Comparison of ENCODE assay signal across 8 mouse cellular contexts in genomic region chr17:63430395-63431075, GRCm38 (mm10).
DNase-seq lines count a peak whose midpoint lies in the region; ATAC-seq and TF ChIP-seq lines count a peak whose summit lies in the region.

No protein-coding gene starts in this region.

- H3K9ac ChIP-seq in kidney, embryonic 15.5 days, result no peak overlapping the region
- no peak overlapping the region for H3K9ac ChIP-seq in limb, embryonic 15.5 days
- H3K9ac ChIP-seq in neural tube, embryonic 12.5 days, result no peak overlapping the region

- 52% methylated on average over 17 of the region's 17 CpGs for WGBS in kidney, embryonic 15.5 days
- WGBS in kidney, adult 2 months, result 60% methylated on average over 17 of the region's 17 CpGs
- WGBS in limb, embryonic 15.5 days, result 57% methylated on average over 17 of the region's 17 CpGs
- 68% methylated on average over 17 of the region's 17 CpGs for WGBS in neural tube, embryonic 12.5 days

- DNase-seq in kidney, adult 2 months, result no peak
- no peak for DNase-seq in left cerebral cortex, postnatal 4 days
- no peak for DNase-seq in layer of hippocampus, postnatal 36 days
- no peak for DNase-seq in layer of hippocampus, adult 11-12 months (ENCODE audit: low spot score)

- intact Hi-C loops in left cerebral cortex, postnatal 4 days (cut with DNase I), result no loop called here

- H3K36me3 ChIP-seq in kidney, embryonic 15.5 days, result no peaks in the 10 kb centered on the region
- no peaks in the 10 kb centered on the region for H3K36me3 ChIP-seq in kidney, adult 2 months (ENCODE audit: control insufficient read depth, insufficient read depth, low read length)
- H3K36me3 ChIP-seq in limb, embryonic 15.5 days, result no peaks in the 10 kb centered on the region
- no peaks in the 10 kb centered on the region for H3K36me3 ChIP-seq in neural tube, embryonic 12.5 days

- H3K27ac ChIP-seq in kidney, embryonic 15.5 days, result no peak overlapping the region
- H3K27ac ChIP-seq in kidney, adult 2 months (ENCODE audit: insufficient read depth, low read depth, low read length), result no peak overlapping the region
- no peak overlapping the region for H3K27ac ChIP-seq in limb, embryonic 15.5 days
- H3K27ac ChIP-seq in neural tube, embryonic 12.5 days, result no peak overlapping the region

- H3K4me3 ChIP-seq in kidney, embryonic 15.5 days (replicated peaks), result peak overlapping the region; percentile 24
- no peak overlapping the region for H3K4me3 ChIP-seq in kidney, adult 2 months (ENCODE audit: insufficient read depth, low read depth, low read length)
- no peak overlapping the region for H3K4me3 ChIP-seq in limb, embryonic 15.5 days
- H3K4me3 ChIP-seq in neural tube, embryonic 12.5 days, result 0 out of 2 replicates have a peak overlapping the region, but pooled peaks have one; percentile 5

- H3K9me3 ChIP-seq in kidney, embryonic 15.5 days (replicated peaks), result no peaks in the 10 kb centered on the region
- H3K9me3 ChIP-seq in limb, embryonic 15.5 days, result no peaks in the 10 kb centered on the region
- no peaks in the 10 kb centered on the region for H3K9me3 ChIP-seq in neural tube, embryonic 12.5 days

- no peaks in the 10 kb centered on the region for H3K27me3 ChIP-seq in kidney, embryonic 15.5 days
- H3K27me3 ChIP-seq in kidney, adult 2 months (replicated peaks; ENCODE audit: control insufficient read depth, insufficient read depth, low read length), result no peaks in the 10 kb centered on the region
- no peaks in the 10 kb centered on the region for H3K27me3 ChIP-seq in limb, embryonic 15.5 days
- H3K27me3 ChIP-seq in neural tube, embryonic 12.5 days (replicated peaks), result no peaks in the 10 kb centered on the region

- 0 out of 2 replicates have a peak, but pooled peaks have one; percentile 22 for ATAC-seq in kidney, embryonic 15.5 days (replicated peaks; ENCODE audit: low FRiP score)
- 0 out of 2 replicates have a peak, but pooled peaks have one; percentile 25 for ATAC-seq in erythroid progenitor cell, adult 5-6 weeks (replicated peaks; ENCODE audit: low FRiP score, poor library complexity, severe bottlenecking)
- no peak for ATAC-seq in limb, embryonic 15.5 days (ENCODE audit: insufficient number of reproducible peaks, low FRiP score, low TSS enrichment, low read depth)
- no peak for ATAC-seq in neural tube, embryonic 12.5 days (ENCODE audit: low FRiP score, low read depth)

- TF ChIP-seq CTCF in kidney, adult 2 months (conservative IDR thresholded peaks at IDR 0.05; ENCODE audit: insufficient read depth, insufficient read length, low read depth, low read length), result no peak

- no peak for TF ChIP-seq POLR2A in kidney, adult 2 months (IDR thresholded peaks at IDR 0.05; ENCODE audit: low read depth, low read length)

- peak overlapping the region; percentile 48 for H3K4me2 ChIP-seq in kidney, embryonic 15.5 days
- H3K4me2 ChIP-seq in limb, embryonic 15.5 days, result peak overlapping the region; percentile 12; the same call in 1 of the 2 replicates
- peak overlapping the region; percentile 27 for H3K4me2 ChIP-seq in neural tube, embryonic 12.5 days (replicated peaks)

- H3K4me1 ChIP-seq in kidney, embryonic 15.5 days, result peaks cover 9% of the 10 kb centered on the region; the same call in 1 of the 2 replicates
- H3K4me1 ChIP-seq in kidney, adult 2 months (ENCODE audit: control insufficient read depth, insufficient read depth, low read length), result 0 out of 2 replicates have a peak, but pooled peaks cover 2% of the 10 kb centered on the region
- no peaks in the 10 kb centered on the region for H3K4me1 ChIP-seq in limb, embryonic 15.5 days
- H3K4me1 ChIP-seq in neural tube, embryonic 12.5 days, result no peaks in the 10 kb centered on the region

Comparison
In these comparisons a context has a peak if more than half of its experiments do, and no peak if none do; other contexts are left out.
1. H3K4me3 ChIP-seq: peak in kidney, embryonic 15.5 days (single experiment) and neural tube, embryonic 12.5 days (single experiment); none in kidney, adult 2 months (single experiment) and limb, embryonic 15.5 days (single experiment).
2. ATAC-seq: peak in kidney, embryonic 15.5 days (single experiment) and erythroid progenitor cell, adult 5-6 weeks (single experiment); none in limb, embryonic 15.5 days (single experiment) and neural tube, embryonic 12.5 days (single experiment).
3. Peak in every context shown above with its lines, with median percentiles within 50 percentile points of each other: H3K4me2 ChIP-seq.